Mouse (Mus musculus): ENCODE data around the gene Nck2. TPM values are rescaled to one million over a fixed set of nuclear protein-coding genes. Genes with fewer than 3 reads are reported as not detected.

The Nck2 gene
- polyA plus RNA-seq, 1 experiment = 39.1 TPM

DNA sequence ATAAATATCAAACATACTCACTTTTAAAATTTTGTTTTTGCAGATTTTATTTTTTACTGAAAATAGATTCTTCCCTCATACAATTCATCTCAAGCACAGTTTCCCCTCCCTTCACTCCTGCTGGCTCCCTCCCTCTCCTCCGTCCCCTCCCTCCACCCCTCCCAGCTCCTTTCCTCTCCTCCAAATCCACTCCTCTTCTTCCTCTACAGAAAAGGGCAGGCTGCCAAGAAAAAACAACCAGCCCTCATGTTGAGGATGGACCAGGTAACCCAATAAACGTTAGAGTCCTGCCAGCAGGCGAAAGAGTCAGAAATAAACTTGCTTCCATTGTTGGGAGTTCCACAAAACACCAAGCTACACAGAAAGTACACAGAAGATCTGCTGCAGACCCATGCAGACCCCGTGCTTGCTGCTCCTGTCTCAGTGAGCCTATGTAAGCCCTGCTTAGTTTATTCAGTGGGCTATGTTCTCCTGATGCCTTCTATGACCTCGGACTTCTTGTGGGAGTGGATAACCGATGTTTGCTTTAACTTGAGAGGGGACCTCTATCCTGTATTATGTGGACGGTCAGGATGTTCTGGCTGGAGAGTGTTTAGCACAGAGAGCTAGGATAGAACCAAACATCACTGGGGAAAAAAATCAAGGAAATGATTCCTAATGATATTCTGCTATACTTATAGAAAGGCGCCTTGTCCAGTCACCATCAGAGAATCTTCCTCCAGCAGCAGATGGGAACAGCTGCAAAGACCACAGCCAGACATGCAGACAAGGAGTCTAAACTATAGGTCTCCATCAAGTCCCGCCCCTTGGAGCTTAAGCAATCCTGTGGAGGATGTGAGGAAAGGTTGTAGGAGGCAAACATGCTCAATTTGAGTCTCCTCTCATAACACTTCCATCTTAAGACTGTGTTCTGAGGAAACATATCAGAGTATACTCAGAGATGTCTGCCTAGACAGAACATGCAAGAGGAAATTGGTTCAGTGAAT lies 39.4 kb upstream of the Nck2 start:
- TF ChIP-seq POLR2A (IDR thresholded peaks at IDR 0.05; ENCODE audit: borderline replicate concordance, extremely low read depth, low read depth, low read length) (no peak), CTCF (IDR thresholded peaks at IDR 0.05; ENCODE audit: insufficient read depth, low read length) (no peak)
- 24% methylated on average over 9 of the region's 9 CpGs for WGBS
- Histone ChIP-seq H3K4me3 (replicated peaks; ENCODE audit: extremely low read depth, low read depth, low read length) (no peak overlapping the region), H3K4me1 (ENCODE audit: control insufficient read depth, insufficient read depth, low read length) (no peaks in the 10 kb centered on the region)
- no peak for DNase-seq

DNA sequence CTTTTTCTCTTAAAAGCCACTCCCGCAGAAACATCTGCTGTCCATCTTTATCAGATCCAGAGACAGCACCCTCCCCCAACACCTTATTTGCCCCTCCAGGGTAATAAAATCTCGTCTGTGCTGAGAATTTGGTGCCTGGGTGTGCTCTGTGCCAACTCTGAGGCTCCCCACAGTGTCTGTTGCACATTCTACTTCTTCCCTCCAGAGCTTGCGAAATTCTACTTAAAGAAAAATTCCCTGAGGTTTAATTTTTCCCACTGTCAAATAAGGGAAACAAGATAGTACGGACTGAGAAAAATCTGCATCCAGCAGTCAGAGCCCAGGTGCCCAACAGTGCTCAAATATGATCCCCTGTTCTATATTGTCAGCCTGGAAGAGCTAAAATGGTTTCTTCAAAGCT lies 35.4 kb upstream of the Nck2 start:
- H3K4me1 ChIP-seq (ENCODE audit: control insufficient read depth, insufficient read depth, low read length) = peaks cover 9% of the 10 kb centered on the region; the same call in 1 of the 2 replicates
- no peak for DNase-seq
- H3K4me3 ChIP-seq (replicated peaks; ENCODE audit: extremely low read depth, low read depth, low read length) = no peak overlapping the region
- WGBS = 70% methylated on average over 4 of the region's 4 CpGs
- TF ChIP-seq CTCF (IDR thresholded peaks at IDR 0.05; ENCODE audit: insufficient read depth, low read length) (no peak), POLR2A (IDR thresholded peaks at IDR 0.05; ENCODE audit: borderline replicate concordance, extremely low read depth, low read depth, low read length) (no peak)

- 79% methylated on average over 3 of the region's 3 CpGs for WGBS
- no peak overlapping the region for H3K4me3 ChIP-seq (replicated peaks; ENCODE audit: extremely low read depth, low read depth, low read length)
- DNase-seq = no peak
- H3K4me1 ChIP-seq (ENCODE audit: control insufficient read depth, insufficient read depth, low read length) = peaks cover 9% of the 10 kb centered on the region; the same call in 1 of the 2 replicates
- no peak for TF ChIP-seq POLR2A (IDR thresholded peaks at IDR 0.05; ENCODE audit: borderline replicate concordance, extremely low read depth, low read depth, low read length)
- no peak for TF ChIP-seq CTCF (IDR thresholded peaks at IDR 0.05; ENCODE audit: insufficient read depth, low read length)
Measured at GRCm38 (mm10) chr1:43412825-43413224, 31.6 kb upstream of the Nck2 start.

GRCm38 (mm10) chr1:43413298-43413697 lies 31.1 kb upstream of the Nck2 start:
- WGBS = 32% methylated on average over 3 of the region's 3 CpGs
- TF ChIP-seq POLR2A (IDR thresholded peaks at IDR 0.05; ENCODE audit: borderline replicate concordance, extremely low read depth, low read depth, low read length) (no peak), CTCF (IDR thresholded peaks at IDR 0.05; ENCODE audit: insufficient read depth, low read length) (no peak)
- Histone ChIP-seq H3K4me3 (replicated peaks; ENCODE audit: extremely low read depth, low read depth, low read length) (no peak overlapping the region), H3K4me1 (ENCODE audit: control insufficient read depth, insufficient read depth, low read length) (peaks cover 9% of the 10 kb centered on the region; the same call in 1 of the 2 replicates)
- DNase-seq = no peak

DNA sequence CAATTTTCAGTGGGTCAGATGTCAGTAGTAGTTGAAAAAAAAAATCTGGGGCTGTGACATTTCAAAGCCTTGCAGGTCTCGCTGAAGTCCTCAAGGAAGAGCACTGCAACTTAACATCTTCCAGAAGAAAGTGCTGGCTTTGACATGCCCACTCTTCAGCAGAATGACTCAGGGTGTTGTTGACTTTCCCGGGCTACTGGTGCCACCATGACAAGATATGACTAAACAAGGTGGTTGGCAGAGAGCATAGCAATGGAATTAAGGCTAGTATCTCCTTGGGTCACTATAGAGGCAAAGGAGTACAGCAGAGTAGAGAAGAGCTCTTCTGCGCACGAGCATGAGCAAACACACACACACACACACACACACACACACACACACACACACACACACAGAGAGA lies 30.6 kb upstream of the Nck2 start:
- WGBS = 64% methylated on average over 4 of the region's 4 CpGs
- TF ChIP-seq CTCF (IDR thresholded peaks at IDR 0.05; ENCODE audit: insufficient read depth, low read length) (no peak), POLR2A (IDR thresholded peaks at IDR 0.05; ENCODE audit: borderline replicate concordance, extremely low read depth, low read depth, low read length) (no peak)
- DNase-seq = no peak
- peaks cover 9% of the 10 kb centered on the region; the same call in 1 of the 2 replicates for H3K4me1 ChIP-seq (ENCODE audit: control insufficient read depth, insufficient read depth, low read length)
- no peak overlapping the region for H3K4me3 ChIP-seq (replicated peaks; ENCODE audit: extremely low read depth, low read depth, low read length)

DNA sequence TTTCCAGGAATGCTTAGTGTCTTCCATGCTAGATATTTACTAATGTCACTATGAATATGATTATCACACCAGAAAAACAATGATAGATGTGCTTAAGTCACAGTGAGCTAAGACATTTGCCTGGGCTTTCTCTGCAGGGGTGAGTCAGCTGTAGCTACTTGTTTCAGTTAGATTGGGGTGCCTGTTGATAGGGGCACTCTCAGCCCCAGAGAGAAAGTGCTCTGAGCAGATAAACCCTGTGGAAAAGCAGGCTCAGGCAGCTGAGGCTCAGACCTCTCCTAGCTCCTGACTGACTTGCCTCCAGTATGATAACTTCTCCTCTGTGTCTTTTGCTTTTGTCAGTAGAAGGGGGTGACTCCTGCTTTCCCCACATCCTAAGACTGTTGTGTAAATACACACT lies 30.2 kb upstream of the Nck2 start:
- TF ChIP-seq POLR2A (IDR thresholded peaks at IDR 0.05; ENCODE audit: borderline replicate concordance, extremely low read depth, low read depth, low read length) (no peak), CTCF (IDR thresholded peaks at IDR 0.05; ENCODE audit: insufficient read depth, low read length) (no peak)
- no peak overlapping the region for H3K4me3 ChIP-seq (replicated peaks; ENCODE audit: extremely low read depth, low read depth, low read length)
- H3K4me1 ChIP-seq (ENCODE audit: control insufficient read depth, insufficient read depth, low read length) = peaks cover 9% of the 10 kb centered on the region; the same call in 1 of the 2 replicates
- DNase-seq = no peak

DNA sequence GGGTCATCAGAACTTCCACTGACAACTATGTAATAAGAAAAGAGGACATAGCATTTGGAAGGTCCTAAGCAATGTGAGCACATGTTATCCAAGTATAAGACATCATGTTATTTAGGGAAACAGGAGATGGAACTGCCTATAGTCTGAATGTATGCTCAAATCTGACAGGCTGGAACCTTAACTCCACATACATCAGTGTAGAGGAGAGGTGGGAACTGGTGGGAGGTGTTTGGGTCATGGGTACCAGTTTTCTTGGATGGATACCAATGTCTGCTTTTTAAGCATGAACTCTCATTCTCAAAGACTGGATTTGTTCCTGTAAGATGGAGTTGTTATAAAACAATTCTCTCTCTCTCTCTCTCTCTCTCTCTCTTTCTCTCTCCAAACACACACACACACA lies 29.4 kb upstream of the Nck2 start:
- peaks cover 9% of the 10 kb centered on the region; the same call in 1 of the 2 replicates for H3K4me1 ChIP-seq (ENCODE audit: control insufficient read depth, insufficient read depth, low read length)
- TF ChIP-seq CTCF (IDR thresholded peaks at IDR 0.05; ENCODE audit: insufficient read depth, low read length) = no peak
- TF ChIP-seq POLR2A (IDR thresholded peaks at IDR 0.05; ENCODE audit: borderline replicate concordance, extremely low read depth, low read depth, low read length) = no peak
- no peak for DNase-seq
- no peak overlapping the region for H3K4me3 ChIP-seq (replicated peaks; ENCODE audit: extremely low read depth, low read depth, low read length)

GRCm38 (mm10) chr1:43422969-43423748 lies 21.2 kb upstream of the Nck2 start:
- Histone ChIP-seq H3K4me1 (ENCODE audit: control insufficient read depth, insufficient read depth, low read length) (peaks cover 2% of the 10 kb centered on the region; the same call in 1 of the 2 replicates), H3K4me3 (replicated peaks; ENCODE audit: extremely low read depth, low read depth, low read length) (no peak overlapping the region)
- TF ChIP-seq POLR2A (IDR thresholded peaks at IDR 0.05; ENCODE audit: borderline replicate concordance, extremely low read depth, low read depth, low read length) (no peak), CTCF (IDR thresholded peaks at IDR 0.05; ENCODE audit: insufficient read depth, low read length) (no peak)
- DNase-seq = no peak
- WGBS = 72% methylated on average over 4 of the region's 4 CpGs

GRCm38 (mm10) chr1:43426526-43426925 lies 17.9 kb upstream of the Nck2 start:
- no peak overlapping the region for H3K4me3 ChIP-seq (replicated peaks; ENCODE audit: extremely low read depth, low read depth, low read length)
- no peak for DNase-seq
- WGBS = 18% methylated on average over 4 of the region's 4 CpGs
- peaks cover 2% of the 10 kb centered on the region; the same call in 1 of the 2 replicates for H3K4me1 ChIP-seq (ENCODE audit: control insufficient read depth, insufficient read depth, low read length)
- TF ChIP-seq POLR2A (IDR thresholded peaks at IDR 0.05; ENCODE audit: borderline replicate concordance, extremely low read depth, low read depth, low read length) = no peak
- no peak for TF ChIP-seq CTCF (IDR thresholded peaks at IDR 0.05; ENCODE audit: insufficient read depth, low read length)

Measured in lung, adult 2 months (tissue).